Mouse (Mus musculus) frontal cortex, adult 2 months (tissue): ENCODE data around the gene Lhfpl4. TPM values are rescaled to one million over a fixed set of nuclear protein-coding genes. Genes with fewer than 3 reads are reported as not detected.
A peak's percentile ranks its signal among the peaks of the same experiment; 100 is the strongest.

Source experiments
- DNase-seq, 2 experiments: peaks; one replicate each; pipeline ENCODE4 v3.0.0; 2022; ENCODE audit warnings: low spot score in 1 of 2; ENCODE audit errors: extremely low spot score in 1 of 2
- polyA plus RNA-seq: library from polyadenylated mRNA; depleted of rRNA; stranded (reverse); fragments of >200 nt; gene quantifications from 2 replicates; pipeline ENCODE4 v1.2.3, GENCODE M21; 2012; rRNA removed

The Lhfpl4 gene
- polyA plus RNA-seq, 1 experiment = 67.0 TPM

DNA sequence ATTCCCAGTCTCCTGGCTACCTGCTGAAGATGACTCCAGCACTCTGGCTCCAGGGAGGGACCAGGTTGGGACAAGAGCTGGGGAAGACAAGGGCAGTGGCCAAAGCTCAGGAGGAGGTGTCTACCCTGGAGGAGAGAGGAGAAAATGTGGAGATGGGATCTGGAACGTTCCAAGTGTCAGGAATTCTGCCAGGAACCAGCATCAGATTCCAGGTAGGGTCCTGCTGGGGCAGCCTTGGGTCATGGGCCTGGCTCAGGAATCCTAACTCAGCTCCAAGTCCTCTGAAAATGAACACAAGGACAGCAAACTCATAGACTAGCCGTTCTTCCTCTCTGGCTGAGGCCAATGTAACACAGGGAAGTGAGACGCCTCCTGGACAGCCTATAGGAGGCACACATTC is 25.3 kb downstream of the Lhfpl4 start:
- no peak for DNase-seq

DNA sequence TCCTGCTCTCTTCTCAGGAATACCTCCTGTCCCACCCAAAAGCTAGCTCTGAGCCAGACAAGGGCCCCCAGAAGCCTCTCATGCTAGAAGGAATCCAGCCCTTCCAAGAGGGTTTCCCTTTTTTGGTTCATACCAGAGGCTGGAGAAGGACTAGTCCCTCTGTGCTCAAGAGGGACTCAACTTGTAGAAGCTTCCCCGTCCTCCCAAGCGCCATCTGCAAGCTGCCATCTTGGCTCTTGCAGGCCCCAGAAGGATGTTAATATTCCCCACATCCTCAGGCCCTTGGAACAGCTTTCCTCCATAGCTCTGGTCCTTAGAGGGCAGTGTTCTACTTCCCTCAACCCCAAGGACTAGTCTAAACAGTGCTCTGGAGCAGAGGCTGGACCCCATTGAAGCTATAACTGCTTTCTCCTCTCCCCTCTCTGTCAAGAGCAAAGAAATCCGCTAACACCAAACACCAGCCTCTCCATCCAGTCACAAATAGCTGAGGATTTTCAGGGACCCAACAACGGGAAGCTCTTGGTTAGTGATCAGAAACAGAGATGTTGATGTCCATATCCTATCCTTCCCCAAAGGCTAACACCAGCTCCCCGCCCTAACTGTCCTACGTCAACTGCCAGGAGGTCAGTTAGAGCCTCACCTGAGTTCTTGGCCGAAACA is 26.7 kb downstream of the Lhfpl4 start:
- DNase-seq = no peak

DNA sequence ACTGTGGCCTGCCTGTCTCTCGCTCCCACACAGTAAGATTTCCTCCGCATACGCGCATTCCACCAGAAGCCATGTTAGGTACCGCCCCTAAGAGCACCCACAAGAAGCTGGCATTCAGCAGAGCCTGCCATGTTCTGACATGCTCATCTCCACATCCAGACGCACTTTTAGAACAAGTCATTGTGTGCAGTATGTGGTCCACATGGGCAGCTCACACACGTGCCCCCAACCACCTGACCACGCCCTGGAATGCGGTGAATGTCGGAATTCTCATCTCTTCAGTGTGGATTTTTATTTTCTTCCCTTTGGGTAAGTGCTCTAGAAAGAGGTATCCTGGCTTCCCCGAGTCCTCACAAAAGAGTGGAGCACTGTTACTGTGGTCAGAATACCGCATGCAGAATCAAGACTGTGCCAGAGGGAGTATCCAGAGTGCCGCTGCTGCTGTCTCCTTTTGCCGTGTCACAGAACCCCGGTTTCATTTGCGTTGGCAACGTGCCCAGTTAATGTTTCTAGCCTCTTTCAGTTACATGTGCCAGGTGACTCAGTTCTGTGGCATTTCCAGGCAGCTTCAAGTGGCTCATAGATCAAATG is 28.4 kb downstream of the Lhfpl4 start:
- peak; percentile 51 to 81 for DNase-seq

GRCm38 (mm10) chr6:113163513-113163912 is 31.7 kb downstream of the Lhfpl4 start:
- no peak for DNase-seq

DNA sequence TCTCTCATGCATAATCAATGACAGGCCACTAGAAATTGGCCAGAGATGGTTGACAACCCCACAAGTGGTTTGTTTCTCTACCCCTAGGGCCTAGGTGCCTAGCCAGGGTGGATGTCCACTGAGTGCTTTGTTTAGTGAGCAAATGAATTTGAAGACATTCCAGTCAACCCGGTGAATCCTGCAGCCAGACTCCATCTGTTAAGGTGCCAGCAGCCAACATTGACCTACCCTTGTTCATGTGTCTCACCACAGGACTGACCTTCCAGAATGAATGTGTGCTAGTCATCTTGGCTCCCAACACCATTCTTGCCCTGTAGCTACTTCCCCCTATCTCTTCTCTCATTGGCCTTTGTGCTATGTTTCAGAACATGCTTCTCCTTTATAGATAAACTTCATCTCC is 33.2 kb downstream of the Lhfpl4 start:
- no peak for DNase-seq

- no peak for DNase-seq
These were observed 35.1 kb downstream of the Lhfpl4 start for GRCm38 (mm10) chr6:113160106-113160505.

GRCm38 (mm10) chr6:113156064-113156463 is 39.1 kb downstream of the Lhfpl4 start:
- no peak for DNase-seq

GRCm38 (mm10) chr6:113154886-113155285 is 40.3 kb downstream of the Lhfpl4 start:
- DNase-seq = no peak

GRCm38 (mm10) chr6:113154071-113154470 is 41.1 kb downstream of the Lhfpl4 start:
- DNase-seq = no peak

DNA sequence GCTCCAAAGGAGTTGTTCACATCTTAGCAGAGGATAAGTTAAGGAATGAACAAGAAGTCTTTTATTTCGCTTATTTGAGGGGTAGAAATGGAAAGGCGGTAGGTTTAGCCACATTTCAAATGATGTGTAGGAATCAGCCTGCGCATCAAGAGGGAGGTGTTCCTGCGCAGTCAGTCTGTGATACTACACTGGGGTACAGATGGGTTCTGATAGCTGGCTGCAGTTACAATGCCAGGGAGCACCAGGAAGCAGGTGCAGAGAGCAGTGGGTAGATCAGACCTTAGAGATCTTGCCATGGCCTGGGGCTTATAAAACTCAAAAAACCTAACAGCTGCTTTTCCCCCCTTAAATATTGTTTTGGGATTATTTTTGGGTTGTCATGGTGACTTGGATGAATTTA is 49.9 kb downstream of the Lhfpl4 start:
- DNase-seq = no peak

- no peak for DNase-seq
These were observed 50.4 kb downstream of the Lhfpl4 start for GRCm38 (mm10) chr6:113144764-113145163.

DNA sequence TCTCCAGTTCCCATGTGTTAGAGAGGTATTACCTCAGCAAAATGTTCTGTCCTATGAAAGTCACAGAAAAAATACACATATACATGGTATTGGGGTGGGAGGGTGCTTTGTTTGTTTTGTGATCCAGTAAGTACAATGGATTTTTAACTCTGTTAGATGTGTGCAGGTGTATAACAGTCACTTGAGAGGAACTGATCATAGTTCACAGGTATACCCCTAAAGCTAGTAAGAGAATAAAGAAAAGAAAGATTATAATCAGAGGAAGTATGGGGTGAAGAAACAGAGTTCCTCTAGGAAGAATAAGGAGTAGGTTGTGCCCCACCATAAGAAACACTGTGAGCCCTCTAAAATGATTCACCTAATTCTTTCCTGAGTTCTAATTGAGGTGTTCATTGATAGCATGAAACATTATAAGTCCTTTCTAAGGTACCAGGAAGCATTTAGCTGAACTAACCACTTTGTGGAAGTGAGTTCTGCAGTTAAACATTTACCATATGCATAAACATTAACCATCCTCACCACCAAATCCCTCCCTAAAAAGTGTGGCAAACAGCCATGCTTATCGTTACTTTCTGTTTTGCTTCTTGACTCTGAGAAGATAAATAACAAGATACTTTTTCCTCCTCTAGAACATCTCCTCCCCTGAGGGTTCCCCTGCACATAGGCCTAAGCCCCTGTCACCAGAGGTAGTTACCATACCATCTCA is 53.6 kb downstream of the Lhfpl4 start:
- no peak for DNase-seq

- no peak for DNase-seq
These were observed 61.8 kb downstream of the Lhfpl4 start for GRCm38 (mm10) chr6:113133360-113133759.

DNA sequence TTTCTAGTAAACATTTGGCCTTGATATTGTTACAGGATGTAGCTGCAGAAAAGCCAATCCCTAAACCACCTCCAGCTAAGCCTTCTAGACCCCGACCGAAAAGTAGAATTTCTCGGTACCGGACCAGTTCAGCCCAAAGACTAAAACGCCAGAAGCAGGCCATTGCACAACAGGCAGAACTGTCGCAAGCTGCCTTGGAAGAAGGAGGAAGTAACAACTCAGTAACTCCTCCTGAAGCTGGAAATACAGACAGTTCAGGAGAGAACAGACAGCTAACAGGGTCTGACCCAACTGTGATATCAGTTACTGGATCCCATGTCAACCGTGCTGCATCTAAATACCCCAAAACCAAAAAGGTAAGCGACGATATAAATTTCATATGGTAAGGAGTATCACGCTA is 74.4 kb downstream of the Lhfpl4 start:
- DNase-seq = no peak

Other genes starting within 250 kb of the Lhfpl4 start
- 123 and 124 TPM in 2 replicates for gene Srgap3, start 248.1 kb downstream of the Lhfpl4 start, polyA plus RNA-seq
- gene Thumpd3, start 149.2 kb downstream of the Lhfpl4 start, polyA plus RNA-seq = 18.4 and 21.3 TPM in 2 replicates
- 54.5 and 62.1 TPM in 2 replicates for gene Setd5, start 118.0 kb downstream of the Lhfpl4 start, polyA plus RNA-seq
- gene Mtmr14, start 42.5 kb upstream of the Lhfpl4 start, polyA plus RNA-seq = 21.7 and 23.9 TPM in 2 replicates
- gene Cpne9, start 86.9 kb upstream of the Lhfpl4 start, polyA plus RNA-seq = 70.1 and 97.8 TPM in 2 replicates
- 24.8 and 27.3 TPM in 2 replicates for gene Brpf1, start 111.8 kb upstream of the Lhfpl4 start, polyA plus RNA-seq
- gene Ogg1, start 131.6 kb upstream of the Lhfpl4 start, polyA plus RNA-seq = 10.4 and 11.8 TPM in 2 replicates
- 151 and 173 TPM in 2 replicates for gene Camk1, start 148.6 kb upstream of the Lhfpl4 start, polyA plus RNA-seq
- 54.4 and 61.7 TPM in 2 replicates for gene Tada3, start 182.5 kb upstream of the Lhfpl4 start, polyA plus RNA-seq
- gene Arpc4, start 182.7 kb upstream of the Lhfpl4 start, polyA plus RNA-seq = 157 and 168 TPM in 2 replicates
- 22.1 and 22.6 TPM in 2 replicates for gene Ttll3, start 193.9 kb upstream of the Lhfpl4 start, polyA plus RNA-seq
- 30.1 and 37.7 TPM in 2 replicates for gene Rpusd3, start 224.0 kb upstream of the Lhfpl4 start, polyA plus RNA-seq
- gene Cidec, start 240.4 kb upstream of the Lhfpl4 start, polyA plus RNA-seq = 0.18 and 0.29 TPM in 2 replicates
- gene Jagn1, start 247.2 kb upstream of the Lhfpl4 start, polyA plus RNA-seq = 52.3 and 55.4 TPM in 2 replicates